Mouse (Mus musculus) C2C12 (cell line): ENCODE measurements around the gene Camkmt.

Source experiments
- CEBPB ChIP-seq: IDR thresholded peaks from one replicate; pipeline ENCODE4 v1.6.1; 2011; ENCODE audit warnings: low read depth, mild to moderate bottlenecking, control low read depth, moderate library complexity
- CTCF ChIP-seq: IDR thresholded peaks from one replicate; pipeline ENCODE4 v1.5.1; 2011; ENCODE audit not compliant: control insufficient read depth, insufficient read depth, insufficient read length
- FOSL1 ChIP-seq: IDR thresholded peaks from one replicate; pipeline ENCODE4 v1.8.0; 2011; ENCODE audit warnings: mild to moderate bottlenecking, low read length; ENCODE audit not compliant: poor library complexity, insufficient read depth, severe bottlenecking
- MAX ChIP-seq: IDR thresholded peaks from one replicate; pipeline ENCODE4 v1.6.1; 2011; ENCODE audit warnings: mild to moderate bottlenecking, control low read depth
- MYOD1 ChIP-seq: IDR thresholded peaks from one replicate; pipeline ENCODE4 v1.6.1; 2011; ENCODE audit warnings: low read depth; ENCODE audit not compliant: control insufficient read depth, insufficient read length
- USF1 ChIP-seq: IDR thresholded peaks from one replicate; pipeline ENCODE4 v1.6.1; 2011; ENCODE audit warnings: low read depth, mild to moderate bottlenecking, control low read depth, moderate library complexity

DNA sequence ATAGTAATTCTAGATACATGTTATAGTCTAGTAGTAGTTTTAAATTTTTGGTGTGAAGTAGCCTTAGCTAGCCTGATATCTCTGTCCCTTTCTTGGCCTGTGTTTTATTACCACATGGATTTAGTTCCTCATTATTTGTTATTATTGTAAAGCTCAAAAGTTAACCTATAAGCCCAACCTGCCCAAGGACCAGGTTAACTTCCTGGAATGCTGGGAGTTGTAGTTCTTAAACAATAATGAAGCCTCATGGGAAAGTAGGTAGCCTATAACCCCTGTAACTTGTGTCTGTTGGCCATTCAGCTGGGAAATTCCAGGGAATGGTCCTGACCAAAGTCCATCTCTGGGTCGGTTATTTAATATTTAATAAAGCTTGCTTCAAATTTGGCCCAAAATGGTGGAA, 58.0 kb downstream of the Camkmt start:
- TF ChIP-seq CTCF (no peak), USF1 (no peak), MAX (no peak), FOSL1 (no peak), CEBPB (no peak), MYOD1 (no peak)
